Mouse (Mus musculus) thymus, adult 2 months (tissue): Measurements from ENCODE around the gene Ccdc43.

Experiments
- CTCF ChIP-seq: fragments of 200-500 bp; IDR thresholded peaks from 2 replicates; pipeline ENCODE4 v1.5.1; 2012; ENCODE audit warnings: mild to moderate bottlenecking, control low read depth, low read length, moderate library complexity, borderline replicate concordance; ENCODE audit not compliant: control insufficient read depth, poor library complexity, insufficient read depth; ENCODE audit errors: extremely low read depth
- POLR2A ChIP-seq: fragments of 200-500 bp; IDR thresholded peaks from 2 replicates; pipeline ENCODE4 v1.6.1; 2012; ENCODE audit warnings: mild to moderate bottlenecking, low read length, control low read depth, moderate library complexity; ENCODE audit not compliant: control insufficient read depth, poor library complexity, insufficient read depth; ENCODE audit errors: extremely low read depth

DNA sequence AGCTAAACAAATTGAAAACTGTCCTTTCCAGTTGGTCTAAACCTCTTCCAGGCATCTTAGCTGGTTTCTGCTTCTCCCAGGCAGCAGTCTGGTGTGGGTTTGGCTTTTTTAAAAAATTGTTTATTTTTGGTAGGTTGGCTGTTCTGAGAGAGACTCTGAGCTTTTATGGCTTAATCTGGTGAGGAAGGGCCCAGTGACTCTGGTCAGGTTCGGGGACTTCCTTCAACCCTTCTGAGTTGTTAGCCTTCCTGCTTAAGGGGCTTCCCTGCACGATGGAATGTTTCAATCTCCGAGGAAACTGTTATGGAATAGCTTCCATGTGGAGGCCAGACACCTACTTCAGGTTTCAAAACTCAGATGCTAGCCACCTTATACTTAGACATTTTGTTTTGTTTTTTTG is 34.2 kb downstream of the Ccdc43 start, which contains the start of gene Meioc:
- TF ChIP-seq CTCF: no peak
- TF ChIP-seq POLR2A: no peak
